Mouse (Mus musculus): ENCODE results near the gene Phactr3. TPM values are rescaled to one million over a fixed set of nuclear protein-coding genes. Genes with fewer than 3 reads are reported as not detected.

The Phactr3 gene
- not detected in 2 replicates for total RNA-seq (2017)

DNA sequence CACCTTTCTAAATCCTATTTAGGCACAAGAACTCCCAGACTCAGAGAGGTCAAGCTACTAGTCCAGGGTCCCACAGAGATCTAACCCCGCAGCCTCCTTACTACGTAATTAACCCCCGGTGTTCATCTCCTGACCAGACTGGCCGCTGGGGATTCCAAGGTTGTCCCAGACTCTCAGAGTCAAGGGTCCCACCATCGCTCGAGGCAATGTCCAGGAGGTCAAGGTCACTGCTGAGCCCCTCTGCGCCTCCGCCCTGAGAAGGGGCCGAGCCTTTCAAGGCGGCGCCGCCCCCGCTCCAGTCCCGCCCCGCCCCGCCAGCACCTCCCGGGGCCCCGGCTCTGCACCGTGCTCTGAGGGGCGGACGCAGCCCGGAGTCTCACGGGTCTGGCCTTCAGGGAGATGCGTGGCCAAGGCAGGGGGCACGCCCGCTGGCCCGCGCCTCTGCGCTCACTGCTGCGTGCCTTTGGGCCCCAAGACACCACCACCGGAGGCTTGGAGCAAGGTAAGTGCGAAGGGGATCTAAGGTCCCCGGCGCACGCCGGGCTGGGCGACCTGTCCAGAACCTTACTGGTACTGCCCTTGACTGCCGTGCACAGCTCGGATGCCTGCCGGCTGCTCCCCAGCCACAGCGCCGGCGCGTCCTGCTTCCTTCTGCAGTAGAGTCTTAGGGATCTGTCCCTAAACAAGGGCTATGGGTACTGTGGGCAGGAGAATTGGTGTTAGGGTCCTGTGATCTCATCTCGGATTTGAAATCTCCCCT lies at the start of gene Phactr3:
Gene Phactr3, plus strand, starts transcription at position 175 of the 760 bp plus-strand sequence.
- ATAC-seq (replicated peaks; ENCODE audit: low read depth, poor library complexity, severe bottlenecking) = no peak

DNA sequence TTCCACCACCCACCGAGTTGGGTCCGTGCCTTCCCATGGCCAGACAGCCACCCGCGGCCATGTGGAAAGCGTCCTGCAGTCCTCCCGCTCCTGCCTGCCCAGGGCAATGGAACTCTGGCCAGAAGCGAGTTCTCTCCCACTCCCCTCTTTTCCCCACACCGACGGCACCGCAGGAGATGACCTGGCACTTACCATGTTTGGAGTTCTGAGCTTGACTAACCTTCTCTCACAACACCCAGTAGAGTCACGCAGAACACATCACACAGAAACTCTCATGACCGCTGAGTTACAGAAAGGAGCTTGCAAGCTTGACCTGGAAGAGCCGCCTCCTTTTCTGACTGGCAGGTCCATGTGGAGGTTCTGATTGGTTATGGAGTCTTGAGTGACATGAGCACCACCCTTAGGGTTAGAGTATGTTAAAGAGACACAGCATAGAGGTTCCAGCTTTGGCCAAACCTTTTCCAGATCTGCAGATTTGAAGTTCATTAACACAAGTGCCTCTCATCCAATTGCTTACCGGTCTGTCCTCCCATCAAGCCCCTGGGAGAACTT lies 40.5 kb upstream of the Phactr3 start, which contains the start of gene Zfp931:
Gene Zfp931, minus strand, starts transcription at position 311 of the 552 bp plus-strand sequence.
- ATAC-seq (replicated peaks; ENCODE audit: low read depth, poor library complexity, severe bottlenecking) = peak; percentile 79

DNA sequence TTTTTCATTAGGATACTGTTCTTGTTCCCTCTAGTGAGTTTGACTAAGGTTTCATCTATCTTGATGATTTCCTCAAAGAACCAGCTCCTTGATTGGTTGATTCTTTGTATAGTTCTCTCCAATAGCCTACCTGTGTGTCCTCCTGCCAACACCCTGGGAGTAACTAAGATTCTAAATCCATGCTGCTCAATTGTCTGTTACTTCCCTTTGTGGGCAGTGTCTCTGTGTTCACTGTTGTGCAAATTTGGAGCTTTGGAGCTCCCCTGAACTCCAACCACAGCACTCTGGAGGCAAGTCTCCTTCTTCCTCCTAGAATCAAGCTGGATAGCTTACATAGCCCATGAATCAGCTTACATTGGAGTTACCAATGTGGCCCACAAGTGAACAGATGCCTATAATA lies 29.2 kb upstream of the Phactr3 start:
- ATAC-seq (replicated peaks; ENCODE audit: low read depth, poor library complexity, severe bottlenecking) = no peak

DNA sequence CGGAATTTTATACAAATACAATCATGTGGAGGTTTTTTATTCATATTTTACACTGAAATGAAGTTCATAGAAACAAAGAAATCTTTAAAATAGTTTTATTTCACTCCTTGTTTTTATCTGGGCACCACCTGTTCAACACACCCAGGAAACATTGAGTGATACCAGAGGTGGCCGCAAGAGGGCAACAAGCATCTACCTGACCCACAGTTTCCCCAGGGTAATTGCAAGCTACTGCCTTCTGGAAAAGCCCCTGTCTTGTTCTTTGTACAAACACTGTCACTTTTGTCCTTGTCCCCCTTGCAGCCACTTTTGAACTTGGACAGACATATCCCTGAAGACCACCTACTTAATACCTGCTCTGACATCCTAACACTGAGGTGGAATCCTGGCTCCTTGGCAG lies 20.8 kb upstream of the Phactr3 start:
- ATAC-seq (replicated peaks; ENCODE audit: low read depth, poor library complexity, severe bottlenecking) = peak; percentile 83

DNA sequence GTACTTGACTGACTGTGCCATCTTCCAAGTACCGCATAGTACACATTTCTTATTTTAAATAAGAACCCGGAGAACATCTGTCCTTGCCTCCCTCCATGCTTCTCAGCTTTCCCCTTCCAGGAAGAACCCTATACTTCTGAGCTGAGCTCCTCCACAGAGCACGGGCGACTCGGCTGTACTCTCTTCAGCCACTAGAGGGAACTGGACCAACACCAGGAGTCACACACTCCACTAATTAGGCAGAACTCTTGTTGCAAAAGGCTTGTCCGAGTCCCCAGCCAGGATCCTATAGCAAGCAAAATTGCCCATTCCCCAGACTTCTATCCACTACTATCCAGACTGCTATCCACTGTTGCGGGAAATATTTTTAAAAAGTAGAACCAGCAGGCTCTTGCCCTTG lies 16.8 kb upstream of the Phactr3 start:
- ATAC-seq (replicated peaks; ENCODE audit: low read depth, poor library complexity, severe bottlenecking) = peak; percentile 92

DNA sequence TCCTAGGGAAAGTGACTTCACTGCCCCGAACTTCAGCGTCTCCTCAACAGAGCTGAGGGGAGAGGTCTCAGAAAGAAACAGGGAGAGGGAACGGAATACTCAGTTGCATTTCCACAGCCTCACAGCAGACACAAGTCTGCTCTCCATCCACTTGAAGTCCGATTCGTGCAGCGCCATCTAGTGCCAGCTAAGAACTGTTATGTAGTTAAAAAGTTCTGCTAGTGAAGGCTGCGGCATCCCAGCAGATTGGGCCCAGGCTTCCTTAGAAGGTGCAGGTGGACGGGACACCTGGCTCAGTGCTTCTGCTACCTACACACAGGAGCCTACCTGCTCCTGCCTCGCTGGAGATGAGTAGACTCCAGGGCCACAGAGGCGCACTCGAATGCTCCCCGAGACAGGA lies 829 bp upstream of the Phactr3 start:
- peak; percentile 71 for ATAC-seq (replicated peaks; ENCODE audit: low read depth, poor library complexity, severe bottlenecking)

DNA sequence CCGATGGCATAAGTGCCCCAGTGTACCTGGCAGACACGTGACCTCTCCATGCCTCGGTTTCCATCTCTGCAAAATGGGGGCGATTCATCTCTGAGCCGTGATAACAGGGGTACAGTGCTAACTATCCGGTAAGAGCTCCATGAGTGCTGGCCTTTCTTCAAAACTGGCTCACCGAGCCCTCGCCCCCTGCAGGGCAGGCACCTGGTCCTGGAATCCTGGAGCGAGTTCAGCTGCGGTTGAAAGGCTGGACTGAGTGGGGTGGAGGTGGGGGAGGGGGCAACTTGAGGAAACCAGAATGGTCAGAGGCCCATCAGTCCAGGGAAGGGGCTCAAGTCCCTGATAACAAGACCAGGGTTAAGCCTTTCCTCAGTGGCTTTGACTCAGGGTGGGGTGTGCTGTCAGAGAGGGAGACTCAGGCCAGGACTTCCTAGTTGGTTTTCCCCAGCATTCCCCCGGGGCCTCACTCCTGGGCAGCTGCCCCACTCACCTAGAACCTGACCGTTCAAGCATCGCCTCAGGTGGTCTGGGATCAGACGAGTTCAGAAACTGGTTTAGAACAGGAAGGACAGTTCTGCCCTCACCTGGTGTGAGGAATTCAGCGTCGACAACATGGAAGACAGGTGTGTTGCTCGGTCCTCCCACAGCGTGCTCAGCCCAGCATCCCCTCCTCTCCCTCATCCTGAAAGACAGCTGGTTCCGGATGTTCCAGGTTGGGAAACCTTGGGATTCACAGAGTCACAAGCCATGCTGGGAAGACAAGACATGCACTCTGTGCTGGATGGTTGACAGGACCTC lies 983 bp downstream of the Phactr3 start:
- no peak for ATAC-seq (replicated peaks; ENCODE audit: low read depth, poor library complexity, severe bottlenecking)

DNA sequence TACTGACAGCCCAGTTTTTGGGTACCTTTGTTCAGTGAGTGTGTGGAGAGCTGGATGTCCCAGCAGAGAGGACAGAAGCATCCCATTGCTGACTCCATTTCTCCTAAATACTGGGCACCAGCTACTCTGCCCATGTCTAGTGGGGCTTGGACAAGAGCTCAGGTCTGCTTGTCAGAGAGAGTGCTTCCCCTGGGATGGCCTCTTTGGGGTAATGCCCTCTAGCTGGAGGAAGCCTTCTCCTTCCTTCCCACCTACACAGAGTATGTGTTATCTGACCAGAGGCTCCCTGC lies 1.5 kb downstream of the Phactr3 start:
- ATAC-seq (replicated peaks; ENCODE audit: low read depth, poor library complexity, severe bottlenecking) = no peak

DNA sequence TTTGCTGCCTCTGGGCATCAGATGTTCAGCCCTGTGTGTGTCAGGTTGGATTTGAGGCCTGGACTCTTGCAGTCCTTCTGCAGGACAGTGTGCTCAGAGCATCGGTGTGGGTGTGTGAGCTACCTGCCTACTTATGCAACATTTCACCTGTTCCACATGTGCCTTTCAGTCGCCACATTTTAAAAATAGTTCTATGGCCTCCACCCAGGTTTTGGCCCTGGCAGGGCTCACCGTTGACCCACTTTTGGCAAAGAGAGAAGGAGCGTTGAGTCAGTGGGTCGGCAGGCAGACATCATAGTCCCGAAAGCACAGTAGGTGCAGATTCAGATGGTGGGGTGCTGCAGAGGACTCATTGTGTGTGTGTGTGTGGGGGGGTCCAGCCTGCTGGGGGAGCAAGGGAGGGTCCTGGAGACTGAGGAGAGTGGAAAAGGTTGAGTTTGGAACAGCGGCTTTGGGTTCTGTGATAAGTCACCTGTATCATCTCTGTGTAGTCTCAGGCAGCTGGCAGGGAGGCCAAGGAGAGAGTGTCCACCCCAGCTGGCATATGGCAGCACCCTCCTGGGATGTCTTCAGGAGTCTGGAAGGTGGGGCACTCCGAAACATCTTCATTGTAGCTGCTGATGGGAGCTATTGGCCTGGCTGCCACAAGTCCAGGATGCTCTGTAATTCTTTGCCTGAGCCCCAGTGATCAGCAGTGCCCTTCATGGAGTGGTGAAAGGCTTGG lies 2.0 kb downstream of the Phactr3 start:
- ATAC-seq (replicated peaks; ENCODE audit: low read depth, poor library complexity, severe bottlenecking) = no peak

DNA sequence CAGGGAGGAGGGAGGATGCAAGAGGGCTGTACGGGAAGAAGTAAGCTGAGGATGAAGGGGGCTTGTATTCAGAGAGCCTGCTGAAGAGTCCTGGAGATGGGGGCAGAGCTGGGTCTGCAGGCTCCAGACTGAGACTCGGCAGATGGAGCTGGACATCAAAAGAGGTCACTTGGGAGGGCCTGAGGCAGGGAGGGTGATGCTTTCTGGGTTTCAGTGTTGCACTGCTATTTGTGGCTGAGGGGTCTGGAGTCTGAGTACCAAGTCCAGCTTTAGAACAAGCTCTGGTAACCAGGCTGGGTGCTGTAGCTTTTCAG lies 2.6 kb downstream of the Phactr3 start:
- no peak for ATAC-seq (replicated peaks; ENCODE audit: low read depth, poor library complexity, severe bottlenecking)

DNA sequence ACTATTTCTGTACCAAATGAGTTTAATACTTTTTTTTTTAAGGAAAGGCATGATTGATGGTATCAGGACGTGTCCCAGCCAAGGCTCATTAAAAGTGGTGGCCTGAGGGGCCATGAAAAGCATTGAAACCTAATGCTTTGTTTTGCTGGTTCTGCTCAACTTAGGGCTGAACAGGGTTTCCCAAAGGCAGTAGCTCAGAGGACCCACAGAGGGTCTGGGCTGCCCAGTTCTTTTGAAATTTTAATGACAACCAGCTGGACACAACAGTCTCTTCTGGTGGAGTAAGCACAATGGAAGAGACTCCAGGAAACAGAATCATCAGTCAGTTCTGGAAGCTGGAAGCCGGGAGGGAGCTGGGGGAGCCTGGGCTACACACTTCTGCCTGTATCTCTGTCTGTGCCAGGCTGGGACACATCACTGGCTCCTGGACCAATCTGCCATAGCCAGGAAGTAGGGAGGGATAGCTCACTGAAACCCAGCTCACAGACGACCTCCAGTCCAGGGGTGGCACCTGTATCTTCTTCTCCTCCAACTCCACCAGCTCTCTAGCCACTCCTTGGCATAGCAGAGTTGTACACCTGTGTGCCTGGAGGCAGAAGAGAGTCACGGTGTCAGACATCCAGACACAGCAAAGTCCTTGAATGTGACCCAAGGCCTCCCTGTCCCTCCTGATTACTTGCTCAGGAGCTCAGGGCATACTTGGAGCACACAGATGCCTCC lies 3.3 kb downstream of the Phactr3 start:
- ATAC-seq (replicated peaks; ENCODE audit: low read depth, poor library complexity, severe bottlenecking) = no peak

DNA sequence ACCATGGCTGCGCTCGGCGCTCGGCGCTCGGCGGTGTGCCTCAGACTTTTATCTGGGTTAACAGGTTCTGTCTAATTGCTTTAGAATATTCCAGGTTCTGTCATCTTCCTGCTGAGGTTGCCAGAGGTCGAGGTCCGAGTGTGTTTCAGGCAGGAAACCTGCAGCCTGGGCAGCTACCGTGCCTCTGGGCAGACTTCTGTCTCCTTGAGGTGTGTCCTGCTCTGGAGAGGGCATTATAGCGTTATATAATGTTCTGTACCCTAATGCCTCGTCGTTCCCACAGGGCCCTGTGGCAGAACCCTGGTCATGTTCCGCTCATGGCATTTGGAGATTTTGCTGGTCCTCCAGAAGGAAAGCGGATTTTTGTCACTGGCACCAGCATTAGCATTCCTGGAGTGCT lies 4.7 kb downstream of the Phactr3 start:
- no peak for ATAC-seq (replicated peaks; ENCODE audit: low read depth, poor library complexity, severe bottlenecking)

DNA sequence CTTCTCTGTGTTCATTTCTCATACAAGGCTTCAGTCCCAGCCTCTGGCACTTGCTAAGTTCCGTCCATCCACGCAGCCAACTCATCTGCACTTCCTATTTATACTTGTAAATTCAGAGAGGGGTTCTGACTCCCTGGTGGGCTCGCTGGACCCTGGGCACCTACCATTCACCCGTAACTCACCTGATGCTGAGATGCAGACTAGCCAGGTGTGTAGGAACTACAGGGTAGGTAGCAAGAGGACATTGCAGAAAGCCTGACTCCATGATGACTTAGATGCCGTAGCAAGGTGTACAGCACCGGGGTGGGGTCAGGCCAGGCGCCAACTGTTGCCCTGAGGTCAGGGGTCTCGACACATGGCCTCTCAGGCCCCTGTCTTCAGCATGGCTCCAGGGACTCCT lies 6.7 kb downstream of the Phactr3 start:
- ATAC-seq (replicated peaks; ENCODE audit: low read depth, poor library complexity, severe bottlenecking) = no peak

DNA sequence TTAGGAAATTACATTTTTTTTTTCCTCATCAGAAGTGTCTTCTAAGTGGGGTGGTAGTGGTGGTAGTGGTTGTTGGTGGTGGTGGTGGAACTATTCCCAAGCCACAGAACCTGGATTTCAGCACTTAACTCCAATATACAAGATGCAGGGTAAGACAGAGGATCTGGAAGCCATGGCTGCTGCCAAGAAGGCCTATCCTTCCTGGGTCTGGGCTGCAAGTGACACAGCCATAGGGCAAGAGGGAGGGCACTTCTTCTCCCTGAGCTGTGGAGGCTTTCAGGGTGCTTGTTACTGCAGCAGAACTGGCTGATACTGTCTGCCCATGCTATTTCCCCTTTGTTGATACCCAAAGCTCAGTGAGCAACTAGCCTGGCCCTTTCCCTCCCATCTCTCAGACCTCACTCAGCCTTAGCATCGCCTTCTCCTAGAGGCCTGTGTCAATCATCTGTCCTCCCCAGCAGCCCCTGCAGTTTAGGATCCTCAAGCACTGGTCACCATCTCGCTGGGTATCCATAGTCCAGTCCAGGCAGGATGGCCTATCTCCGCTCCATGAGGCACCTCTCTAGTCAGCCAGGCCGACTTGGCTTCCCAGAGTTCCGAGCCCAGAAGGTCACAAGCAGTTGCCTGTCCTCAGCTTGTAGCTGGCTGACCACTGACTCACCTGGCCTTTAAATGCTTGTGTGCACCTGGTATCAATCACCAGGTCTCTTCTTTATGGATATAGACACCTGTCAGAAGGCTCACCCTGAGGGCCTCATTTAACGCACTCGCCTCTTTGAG lies 7.5 kb downstream of the Phactr3 start:
- ATAC-seq (replicated peaks; ENCODE audit: low read depth, poor library complexity, severe bottlenecking) = no peak

DNA sequence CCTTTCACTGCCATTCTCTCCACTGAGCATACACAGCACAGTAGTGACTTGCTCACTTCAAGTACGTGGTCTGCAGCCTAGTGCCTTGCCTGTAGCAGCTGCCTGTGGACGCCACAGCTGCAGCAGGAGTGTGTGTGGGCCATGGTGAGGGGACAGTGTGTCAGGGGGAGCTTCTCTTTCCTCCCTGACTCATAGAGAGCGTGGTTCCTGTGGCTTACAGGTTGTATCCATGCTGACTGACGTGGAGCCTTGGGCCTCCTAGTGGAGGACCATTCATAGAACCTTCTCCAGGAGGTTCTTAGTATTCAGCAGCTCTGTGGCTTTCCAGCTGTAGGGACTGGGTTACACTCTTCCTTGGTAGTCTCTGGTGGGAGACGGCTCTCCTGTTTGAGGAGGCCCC lies 9.8 kb downstream of the Phactr3 start:
- ATAC-seq (replicated peaks; ENCODE audit: low read depth, poor library complexity, severe bottlenecking) = no peak

DNA sequence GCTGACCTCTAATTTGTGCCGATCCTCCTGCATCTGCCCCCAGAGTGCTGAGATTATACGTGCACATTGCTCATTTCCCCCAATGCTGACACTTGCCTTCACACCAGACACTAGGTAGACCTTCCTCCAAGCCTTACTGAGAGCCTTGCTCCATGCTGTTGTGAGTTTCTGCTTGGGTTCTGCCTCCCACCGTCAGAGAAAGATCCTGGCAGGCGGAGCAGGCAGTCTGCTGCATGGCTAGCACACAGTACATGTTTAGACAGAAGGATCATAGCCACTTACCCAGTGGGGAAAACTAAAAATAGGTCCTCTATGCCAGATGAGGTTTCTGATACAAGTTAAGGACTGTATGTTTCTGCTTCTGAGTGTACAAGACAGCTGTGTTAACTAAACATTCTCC lies 10.4 kb downstream of the Phactr3 start:
- ATAC-seq (replicated peaks; ENCODE audit: low read depth, poor library complexity, severe bottlenecking) = no peak

DNA sequence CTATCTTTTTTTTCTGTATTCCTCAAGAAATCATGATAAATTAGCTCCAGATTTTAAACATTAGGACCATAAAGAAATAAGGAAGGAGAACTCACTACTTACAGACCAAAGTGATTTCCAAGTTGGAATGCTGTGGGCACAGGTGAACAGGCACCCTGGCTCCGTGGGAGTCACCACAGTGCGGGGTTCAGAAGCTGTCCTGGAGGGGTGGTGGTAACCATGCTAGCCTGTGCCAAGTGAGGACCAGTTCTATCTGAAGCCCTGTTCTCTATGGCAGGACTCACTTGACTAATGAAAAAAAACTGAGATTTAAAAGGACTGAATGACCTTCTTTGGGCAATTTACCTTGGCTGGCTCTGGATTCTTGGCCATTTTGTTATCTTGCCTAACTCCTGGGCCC lies 10.9 kb downstream of the Phactr3 start:
- no peak for ATAC-seq (replicated peaks; ENCODE audit: low read depth, poor library complexity, severe bottlenecking)

DNA sequence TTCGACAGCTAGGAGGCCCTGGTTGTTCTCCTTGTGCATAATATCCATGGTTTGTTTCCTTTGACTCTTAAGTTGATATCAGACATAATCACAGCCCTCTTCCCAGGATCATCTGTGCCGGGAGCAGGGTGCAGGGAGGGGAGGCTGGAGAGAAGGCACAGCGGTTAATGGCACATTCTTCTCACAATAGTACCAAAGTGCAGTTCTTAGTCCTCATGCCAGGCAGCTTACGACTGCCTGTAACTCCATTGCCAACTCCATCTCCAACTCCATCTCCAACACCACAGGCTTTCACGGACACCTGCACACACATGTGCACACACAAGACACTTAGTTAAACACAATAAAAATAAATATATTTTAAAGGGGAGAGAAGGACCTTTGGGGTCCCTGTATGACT lies 11.8 kb downstream of the Phactr3 start:
- ATAC-seq (replicated peaks; ENCODE audit: low read depth, poor library complexity, severe bottlenecking) = no peak

DNA sequence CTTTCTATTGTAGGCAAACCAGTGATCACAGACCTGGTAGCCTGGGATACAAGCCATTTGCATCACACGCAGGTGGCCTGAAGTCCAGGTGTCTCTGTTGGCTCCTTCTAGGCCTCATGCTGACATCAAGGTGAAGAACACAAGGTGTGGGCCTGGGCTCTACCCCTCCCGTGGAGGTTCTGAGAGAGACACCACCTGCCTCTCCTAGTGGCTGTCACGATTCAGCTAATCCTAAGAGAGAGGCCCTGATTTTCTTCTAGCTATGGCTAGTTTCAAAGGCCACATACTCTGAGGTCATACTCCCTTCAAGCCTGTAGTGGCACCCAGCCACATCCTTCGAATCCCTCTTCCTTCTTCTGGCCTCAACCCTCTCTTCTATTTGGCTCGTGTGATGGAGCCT lies 12.2 kb downstream of the Phactr3 start:
- ATAC-seq (replicated peaks; ENCODE audit: low read depth, poor library complexity, severe bottlenecking) = no peak

Measured in common myeloid progenitor, adult 5-6 weeks (primary cell).